Mouse (Mus musculus) kidney, postnatal 4 days (tissue): Measurements from ENCODE around the gene Shd.

Source experiments
- DNase-seq, 2 experiments: peaks; one replicate each; pipeline ENCODE4 v3.0.0; 2021; ENCODE audit warnings: mixed read lengths in 2 of 2

Gene Shd

DNA sequence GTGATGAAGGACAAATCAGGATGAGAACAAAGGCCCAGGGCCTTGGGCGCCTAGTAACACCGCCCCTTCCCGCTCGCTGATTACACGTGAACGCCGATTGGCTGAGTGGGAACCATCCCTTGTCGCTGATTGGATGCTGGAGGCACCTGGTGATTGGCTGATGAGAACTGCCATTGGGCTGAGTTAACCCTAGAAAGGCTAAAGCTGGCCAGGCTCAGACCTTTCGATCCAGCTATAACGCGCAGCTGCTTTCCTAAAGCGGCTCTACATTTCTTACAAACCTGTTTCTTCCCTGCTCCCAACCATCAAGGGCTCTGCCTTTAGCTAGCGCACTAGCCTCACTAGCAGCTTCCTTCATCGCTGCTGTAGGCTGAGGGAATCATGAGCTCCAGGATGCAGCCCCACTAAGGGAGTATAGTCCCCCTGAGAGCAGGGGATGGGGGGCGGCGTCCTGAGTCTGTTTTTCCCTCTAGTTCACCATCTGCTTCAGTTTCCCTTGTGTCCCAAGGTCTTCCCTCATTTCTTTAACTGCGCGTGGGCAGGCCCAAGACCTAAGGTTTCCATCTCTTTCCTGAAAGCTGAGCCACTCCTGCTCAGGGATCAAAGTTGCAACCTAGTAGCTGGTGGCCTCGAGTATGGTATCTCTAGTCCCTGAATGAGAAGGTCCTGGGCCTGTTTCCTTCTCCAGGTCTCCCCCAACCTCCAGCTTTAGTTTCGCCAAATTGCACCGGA lies 38.3 kb downstream of the Shd start:
- peak; percentile 92 to 96 for DNase-seq

- DNase-seq = peak; percentile 91 to 96
Observed at GRCm38 (mm10) chr17:56009088-56009961, 39.1 kb downstream of the Shd start.

- DNase-seq = no peak
Observed at GRCm38 (mm10) chr17:56009962-56010240, 39.6 kb downstream of the Shd start.

- no peak for DNase-seq
Observed at GRCm38 (mm10) chr17:56010255-56010654, 40.0 kb downstream of the Shd start.

- DNase-seq = peak; percentile 87 to 89
Observed at GRCm38 (mm10) chr17:56010681-56011080, 40.4 kb downstream of the Shd start.

DNA sequence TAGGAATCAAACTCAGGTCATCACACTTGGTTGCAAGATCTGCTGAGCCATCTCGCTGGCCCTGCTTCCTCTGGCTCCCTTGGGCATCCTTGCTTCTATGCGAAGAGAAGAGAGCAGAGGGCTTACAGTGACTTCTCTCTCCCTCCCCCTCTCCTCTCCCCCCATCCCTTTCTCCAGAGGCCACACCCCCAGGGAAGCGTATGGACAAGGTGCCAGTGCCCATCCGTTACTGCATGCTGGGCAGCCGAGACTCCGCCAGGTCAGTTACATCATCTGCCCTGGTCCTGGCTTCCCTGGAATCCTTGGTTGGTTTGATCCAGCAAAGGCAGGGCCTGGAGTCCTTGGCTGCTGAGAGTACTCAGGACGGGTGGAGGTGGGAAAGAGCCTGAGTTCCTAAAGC lies 41.2 kb downstream of the Shd start:
- no peak for DNase-seq

DNA sequence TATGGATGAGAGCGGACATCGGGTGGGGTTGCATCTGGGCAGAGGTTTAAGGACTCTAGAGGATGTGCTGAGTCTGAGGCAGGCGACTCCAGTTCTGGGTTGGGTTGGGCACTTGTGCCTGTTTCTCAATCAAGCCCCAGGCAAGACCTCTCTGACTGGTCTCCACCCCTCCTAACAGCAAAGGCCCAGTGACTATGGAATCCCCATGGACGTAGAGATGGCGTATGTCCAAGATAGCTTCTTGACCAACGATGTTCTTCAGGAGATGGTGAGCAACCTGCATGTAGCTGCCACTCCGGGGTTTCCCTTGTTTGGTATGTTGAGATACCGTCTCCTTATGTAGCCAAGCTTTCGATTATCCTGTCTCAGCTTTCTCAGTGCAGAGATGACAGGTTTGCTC lies 45.0 kb downstream of the Shd start:
- DNase-seq = no peak

- no peak for DNase-seq
Observed at GRCm38 (mm10) chr17:56016382-56016781, 46.1 kb downstream of the Shd start.

DNA sequence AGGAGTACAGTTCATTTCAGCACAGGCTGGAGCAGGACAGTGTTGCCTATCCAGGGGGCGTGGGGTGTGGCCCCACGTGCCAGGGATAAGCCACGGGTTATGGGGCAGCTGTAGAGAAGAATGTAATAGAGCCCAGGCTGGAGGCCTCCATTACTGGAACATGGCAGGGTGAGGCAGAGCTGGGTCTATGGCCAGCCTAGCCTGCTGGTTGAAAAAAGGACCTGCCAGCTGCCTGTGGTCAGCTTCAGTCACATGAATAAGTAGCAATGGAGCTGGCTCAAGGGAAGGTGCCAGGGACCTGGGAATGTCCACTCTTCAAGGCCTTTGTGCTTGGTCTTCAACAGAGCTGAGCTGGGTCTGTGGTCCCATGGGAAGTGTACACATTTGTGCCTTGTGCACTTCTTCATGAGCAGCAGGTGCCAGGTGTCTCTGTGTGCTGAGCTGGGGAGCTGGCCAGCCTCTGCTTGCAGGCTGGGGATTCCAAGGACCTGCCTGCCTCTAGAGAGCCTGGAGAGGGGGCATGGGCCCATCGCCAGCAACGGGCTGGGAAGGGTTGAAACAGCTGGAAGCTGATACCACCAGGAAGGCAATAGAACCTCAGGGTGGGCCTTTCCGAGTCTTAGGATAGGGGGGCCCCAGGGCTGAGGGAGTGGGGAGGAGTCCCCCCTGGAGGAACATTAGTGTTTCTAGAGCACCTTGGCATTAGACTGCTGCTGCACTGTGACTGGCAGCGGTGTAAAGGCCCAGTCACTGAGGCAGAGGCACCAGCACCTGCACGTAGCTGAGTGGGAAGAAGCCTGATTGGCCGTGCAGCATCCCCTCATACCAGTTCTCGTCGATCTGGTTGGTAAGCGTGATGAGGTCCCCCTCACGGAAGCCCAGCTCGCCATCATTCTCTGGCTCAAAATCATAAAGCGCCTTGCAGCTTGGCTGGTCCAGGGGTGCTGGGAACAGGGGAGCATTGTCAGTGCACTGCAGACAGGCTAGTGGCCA lies 46.8 kb downstream of the Shd start:
- no peak for DNase-seq

DNA sequence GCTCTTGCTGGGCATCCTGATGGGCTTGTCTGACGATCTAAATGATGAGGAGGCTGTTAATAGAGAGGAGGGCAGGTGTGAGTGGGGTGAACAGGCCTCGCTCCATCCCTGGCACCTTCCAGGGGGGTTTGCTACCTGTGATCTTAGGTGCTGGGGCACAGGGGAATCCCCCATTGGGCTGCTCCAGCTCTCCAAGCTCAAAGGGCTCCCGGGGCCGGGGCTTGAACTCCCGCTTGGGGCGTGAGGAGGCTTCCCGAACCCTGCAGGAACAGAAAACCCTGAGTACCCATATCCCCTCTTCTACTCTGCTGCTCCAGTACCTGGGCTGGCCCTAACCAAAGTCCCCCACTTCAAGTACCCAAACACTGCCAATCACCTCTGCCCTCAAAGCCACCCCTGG lies 47.6 kb downstream of the Shd start:
- no peak for DNase-seq

DNA sequence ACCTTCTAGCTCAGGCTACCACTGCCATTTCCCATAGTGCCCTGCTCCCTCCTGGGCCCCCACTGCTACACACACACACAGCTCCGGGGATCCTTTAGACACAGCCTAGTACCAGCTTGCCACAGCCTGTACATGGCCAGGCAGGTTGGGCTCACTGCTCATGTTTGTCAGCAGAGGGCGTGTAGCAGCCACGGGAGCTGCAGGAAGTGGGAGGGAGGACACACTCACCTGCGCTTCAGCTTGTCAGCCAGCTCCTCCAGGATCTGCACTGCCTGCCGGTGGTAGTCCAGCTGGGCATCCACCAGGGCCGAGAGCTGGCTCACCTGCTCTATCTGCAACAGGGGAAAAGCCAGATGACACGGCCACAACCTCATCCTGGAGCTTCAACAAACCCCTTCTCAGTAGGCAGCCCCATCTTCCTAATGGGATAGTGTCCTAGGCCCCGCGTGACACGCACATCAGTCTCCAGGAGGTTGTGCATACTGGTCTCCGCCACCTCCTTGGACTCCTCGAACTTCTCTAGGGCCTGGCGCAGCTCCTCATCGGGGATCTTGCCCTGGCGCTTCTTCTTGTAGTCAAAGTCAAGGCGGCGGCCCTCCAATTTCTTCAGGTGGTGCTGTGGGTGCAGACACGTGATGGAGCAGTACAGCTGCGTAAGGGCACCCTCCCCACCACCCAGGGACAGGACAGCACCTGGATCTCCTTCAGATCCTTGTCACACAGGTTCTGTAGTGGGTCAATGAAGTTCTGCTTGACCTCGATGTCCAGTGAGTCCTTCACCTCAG lies 48.3 kb downstream of the Shd start:
- peak; percentile 77 to 80 for DNase-seq

GRCm38 (mm10) chr17:56020400-56021084 lies 50.3 kb downstream of the Shd start:
- DNase-seq = no peak

GRCm38 (mm10) chr17:56021161-56021910 lies 51.1 kb downstream of the Shd start:
- no peak for DNase-seq

DNA sequence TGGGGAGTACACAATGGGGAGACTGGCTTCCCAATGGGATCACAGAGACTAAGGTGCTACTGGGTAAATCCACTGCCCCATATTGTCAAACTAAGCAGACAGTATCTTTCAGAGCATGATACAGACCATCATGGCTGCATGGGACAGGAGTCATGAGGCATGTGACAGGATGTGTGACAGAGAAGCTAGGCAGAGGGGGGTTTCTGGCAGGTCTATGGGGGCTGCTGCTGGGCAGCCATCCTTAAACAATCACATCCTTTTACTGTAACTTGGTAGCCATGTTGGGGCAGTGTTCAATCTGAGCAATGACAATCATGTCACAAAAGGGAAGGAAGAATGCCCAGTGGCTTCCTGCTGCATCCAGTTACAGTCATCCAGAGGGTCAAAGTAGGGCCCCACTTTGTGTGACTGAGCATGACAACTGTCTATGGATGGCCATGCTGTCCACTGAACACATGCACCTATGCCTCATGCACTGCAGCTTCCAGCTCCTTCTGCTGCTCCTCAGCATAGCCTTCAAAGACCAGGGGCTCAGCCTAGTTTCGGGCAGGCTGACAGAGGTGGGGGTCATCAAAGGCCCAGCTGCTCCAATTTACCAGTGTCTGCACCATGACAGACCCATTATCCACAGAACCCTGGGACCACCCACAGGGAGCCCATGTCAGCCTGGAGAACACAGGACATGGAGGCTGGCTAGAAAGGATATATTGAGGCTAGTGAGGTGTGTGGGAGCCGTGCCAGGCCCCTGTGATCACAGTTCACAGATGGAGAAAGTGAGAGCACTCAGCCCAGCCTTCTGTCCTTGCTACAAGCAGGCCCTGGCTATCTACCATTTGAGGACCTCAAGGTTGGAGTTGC lies 52.1 kb downstream of the Shd start:
- no peak for DNase-seq

GRCm38 (mm10) chr17:56022989-56023290 lies 52.7 kb downstream of the Shd start:
- DNase-seq = no peak

DNA sequence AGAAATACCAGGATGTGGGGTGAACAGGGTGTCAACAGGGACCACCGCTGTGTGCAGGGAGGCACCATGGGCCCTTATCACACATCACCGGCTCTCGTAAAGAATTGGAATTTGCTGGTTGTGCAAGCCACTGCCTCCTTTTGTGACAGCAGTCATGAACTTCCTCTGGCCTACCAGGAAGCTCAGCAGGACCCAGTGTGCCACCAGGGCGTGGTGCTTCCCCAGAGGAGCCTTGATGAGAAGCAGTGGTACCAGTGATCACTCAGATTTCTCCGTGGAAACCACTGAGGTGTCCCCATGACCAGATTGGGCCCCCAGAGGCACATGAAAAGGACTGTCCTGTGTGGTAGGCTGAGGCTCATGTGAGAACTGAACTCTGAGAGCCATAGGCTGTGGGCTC lies 53.1 kb downstream of the Shd start:
- no peak for DNase-seq

DNA sequence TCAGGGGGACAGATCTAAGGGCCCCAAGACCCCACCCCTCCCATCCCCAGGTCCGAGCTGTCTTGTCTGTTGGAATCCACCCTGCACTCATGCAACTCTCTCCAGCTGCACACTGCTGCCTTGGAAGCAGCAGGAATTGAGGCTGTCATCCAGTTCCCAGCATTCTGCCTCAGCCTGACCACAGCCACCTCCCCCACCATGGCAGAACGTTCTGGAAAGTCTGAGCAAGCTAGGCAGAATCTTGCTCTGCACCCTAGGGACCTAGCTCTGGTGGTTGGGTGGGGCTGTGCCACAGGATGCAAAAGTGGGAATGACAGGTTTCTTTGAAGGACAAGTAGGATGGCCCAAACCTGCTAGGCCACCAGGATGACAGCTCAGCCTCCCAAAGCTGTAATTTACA lies 54.2 kb downstream of the Shd start:
- no peak for DNase-seq

- DNase-seq = no peak
Observed at GRCm38 (mm10) chr17:56024931-56025330, 54.7 kb downstream of the Shd start.
